Mouse (Mus musculus) embryonic facial prominence, embryonic 13.5 days (tissue): ENCODE measurements around the gene Ezh2. TPM values are rescaled to one million over a fixed set of nuclear protein-coding genes. Genes with fewer than 3 reads are reported as not detected.
"Not testable (repeated sequence)": the region's sequence is repeated elsewhere in the genome, so short reads cannot be mapped to it uniquely, and the experiment has no call there.

ENCODE experiments used
- ATAC-seq: fragments of 200-750 bp; cut with Nextera tagmentation; 2 replicates; pipeline ENCODE4 v1.8.0; 2017; ENCODE audit warnings: low read depth; ENCODE audit not compliant: insufficient number of reproducible peaks, insufficient read depth, low FRiP score, low TSS enrichment
- H3K27ac ChIP-seq: fragments of 300-500 bp; sonication (generic); 2 replicates; pipeline ENCODE4 v1.5.1; 2015; ENCODE audit warnings: moderate library complexity, mild to moderate bottlenecking, inconsistent platforms
- H3K27me3 ChIP-seq: fragments of 300-500 bp; sonication (generic); 2 replicates; pipeline ENCODE4 v1.6.1; 2015; ENCODE audit warnings: mild to moderate bottlenecking, inconsistent platforms
- H3K36me3 ChIP-seq: fragments of 300-500 bp; sonication (generic); 2 replicates; pipeline ENCODE4 v1.6.1; 2015; ENCODE audit warnings: mild to moderate bottlenecking, inconsistent platforms
- H3K4me1 ChIP-seq: fragments of 300-500 bp; sonication (generic); 2 replicates; pipeline ENCODE4 v1.6.1; 2015; ENCODE audit warnings: inconsistent platforms
- H3K4me2 ChIP-seq: fragments of 300-500 bp; sonication (generic); 2 replicates; pipeline ENCODE4 v1.6.1; 2015; ENCODE audit warnings: moderate library complexity, mild to moderate bottlenecking, inconsistent platforms
- H3K4me3 ChIP-seq: fragments of 300-500 bp; sonication (generic); 2 replicates; pipeline ENCODE4 v1.5.1; 2015; ENCODE audit warnings: mild to moderate bottlenecking, inconsistent platforms
- H3K9ac ChIP-seq: fragments of 300-500 bp; sonication (generic); 2 replicates; pipeline ENCODE4 v1.6.1; 2015; ENCODE audit warnings: mild to moderate bottlenecking, inconsistent platforms
- H3K9me3 ChIP-seq: fragments of 300-500 bp; sonication (generic); 2 replicates; pipeline ENCODE4 v1.6.1; 2016; ENCODE audit warnings: inconsistent platforms
- WGBS: fragments of 180-500 bp; shearing (Covaris S2); methylation state at CpG from one replicate; pipeline ENCODE4 v1.1.7; 2015; ENCODE audit warnings: mixed read lengths; 5-methylcytosine and 5-hydroxymethylcytosine counted together
- polyA plus RNA-seq: library from polyadenylated mRNA; unstranded; fragments of >200 nt; fragmentation: Nextera tagmentation; extraction: Ambion mirVana; gene quantifications from 2 replicates; pipeline ENCODE4 v1.2.1, GENCODE M21; 2015

The Ezh2 gene
- polyA plus RNA-seq, 1 experiment from 2014 or later, result 152 TPM

DNA sequence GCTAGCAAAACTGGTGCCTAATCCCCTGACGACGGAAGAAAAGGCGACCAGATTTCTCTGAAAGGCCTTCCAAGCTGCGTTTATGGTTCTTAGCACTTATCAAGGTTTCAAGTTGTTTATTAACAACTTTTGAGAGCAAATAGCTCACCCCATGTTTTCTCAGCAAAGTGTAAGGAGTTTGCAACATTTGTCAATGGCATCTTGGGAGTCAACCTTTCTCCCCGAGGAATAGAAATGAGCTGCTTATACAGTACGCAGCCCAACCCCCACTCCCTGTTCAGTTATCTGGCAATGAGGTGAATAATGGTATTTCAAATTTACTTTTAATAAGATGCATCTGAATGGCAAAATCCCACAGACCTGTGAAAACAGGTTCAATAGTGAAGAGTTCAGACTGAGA lies 555 bp upstream of the Ezh2 start:
- WGBS, result 2% methylated on average over 6 of the region's 6 CpGs
- Histone ChIP-seq H3K36me3 (no peaks in the 10 kb centered on the region), H3K9me3 (no peaks in the 10 kb centered on the region), H3K4me3 (peak overlapping the region; percentile 91), H3K4me2 (peak overlapping the region; percentile 76), H3K4me1 (0 out of 2 replicates have a peak, but pooled peaks cover 6% of the 10 kb centered on the region), H3K9ac (peak overlapping the region; percentile 100), H3K27me3 (no peaks in the 10 kb centered on the region), H3K27ac (peak overlapping the region; percentile 99)
- ATAC-seq, result no peak

DNA sequence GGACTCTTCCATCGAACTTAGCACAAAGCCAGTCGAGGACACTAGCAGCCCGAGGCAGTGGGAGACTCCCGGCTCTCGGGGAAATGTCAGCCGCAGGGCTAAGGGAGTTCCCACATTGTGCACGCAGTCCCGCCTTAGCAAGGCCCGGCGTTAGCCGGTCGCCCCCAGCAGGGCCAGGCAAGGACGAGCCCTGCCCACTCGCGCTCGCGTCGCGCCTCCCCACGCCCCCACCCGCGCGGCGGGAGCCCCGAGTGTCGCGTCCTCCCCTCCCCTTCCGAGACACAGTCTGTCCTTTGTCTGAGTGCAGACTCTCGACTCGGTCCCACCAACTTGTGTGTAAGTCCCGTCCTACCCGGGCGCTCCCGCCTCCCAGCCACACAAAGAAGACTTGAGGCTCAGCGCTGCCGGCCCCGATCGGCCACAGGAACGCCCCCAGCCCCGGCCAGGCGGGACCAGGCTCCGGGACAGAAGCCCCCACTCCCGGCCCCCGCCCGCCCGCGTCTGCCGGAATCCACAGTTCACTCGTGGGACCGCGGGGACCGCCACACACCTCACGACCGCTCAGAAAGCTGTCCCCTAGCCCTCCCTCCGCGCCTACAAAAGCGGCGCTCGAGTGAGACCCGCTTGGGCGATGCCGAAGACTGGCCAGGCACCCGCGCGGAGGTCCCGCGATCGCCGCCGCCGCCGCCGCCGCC lies 853 bp downstream of the Ezh2 start:
- peak; percentile 63 for ATAC-seq
- WGBS, result under 1% methylated on average over 71 of the region's 74 CpGs

DNA sequence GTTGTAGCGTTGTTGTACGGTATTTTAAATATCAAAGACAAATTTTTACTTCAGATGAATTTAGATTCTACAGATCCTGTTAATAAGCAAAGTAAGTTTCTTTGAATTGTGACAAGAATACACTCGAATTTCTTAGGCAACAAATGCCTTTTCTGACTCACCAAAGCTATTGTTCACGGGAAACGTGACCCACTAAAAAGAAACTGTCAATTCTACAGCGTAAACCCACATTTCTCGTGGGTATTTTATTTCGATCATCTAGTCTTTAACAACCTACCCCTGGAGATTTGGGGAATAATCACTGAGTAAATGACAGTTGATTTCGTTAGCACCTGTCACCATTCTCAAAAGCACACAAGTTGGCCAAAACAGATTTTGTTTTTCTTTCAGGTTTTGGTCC lies 1.6 kb downstream of the Ezh2 start:
- no peak for ATAC-seq
- no peaks in the 10 kb centered on the region for H3K27me3 ChIP-seq
- H3K9me3 ChIP-seq, result no peaks in the 10 kb centered on the region
- no peaks in the 10 kb centered on the region for H3K36me3 ChIP-seq
- H3K4me3 ChIP-seq, result peak overlapping the region; percentile 91
- peak overlapping the region; percentile 100 for H3K9ac ChIP-seq
- 11% methylated on average over 9 of the region's 9 CpGs for WGBS
- peak overlapping the region; percentile 76 for H3K4me2 ChIP-seq
- H3K27ac ChIP-seq, result peak overlapping the region; percentile 99; the same call in 1 of the 2 replicates
- H3K4me1 ChIP-seq, result peaks cover 13% of the 10 kb centered on the region

More for the DNA sequence above, 853 bp downstream of the Ezh2 start:
- H3K36me3 ChIP-seq, result no peaks in the 10 kb centered on the region
- peak overlapping the region; percentile 100 for H3K9ac ChIP-seq
- peak overlapping the region; percentile 99 for H3K27ac ChIP-seq
- 0 out of 2 replicates have a peak, but pooled peaks cover 8% of the 10 kb centered on the region for H3K4me1 ChIP-seq
- H3K4me3 ChIP-seq, result peak overlapping the region; percentile 91
- H3K4me2 ChIP-seq, result peak overlapping the region; percentile 76
- H3K27me3 ChIP-seq, result no peaks in the 10 kb centered on the region
- no peaks in the 10 kb centered on the region for H3K9me3 ChIP-seq

DNA sequence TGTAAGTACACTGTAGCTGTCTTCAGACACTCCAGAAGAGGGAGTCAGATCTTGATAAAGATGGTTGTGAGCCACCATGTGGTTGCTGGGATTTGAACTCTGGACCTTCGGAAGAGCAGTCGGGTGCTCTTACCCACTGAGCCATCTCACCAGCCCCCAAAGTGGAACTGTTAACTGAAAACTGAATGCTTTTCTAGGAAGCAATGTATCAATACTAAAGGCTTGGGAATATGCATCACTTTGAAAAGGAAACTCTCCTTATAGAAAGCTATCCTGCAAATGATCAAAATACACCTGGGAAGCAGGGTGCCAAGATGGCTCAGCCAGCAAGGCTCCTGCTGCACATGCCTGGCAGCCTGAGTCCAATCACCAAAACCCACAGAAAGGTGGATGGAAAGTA lies 7.8 kb downstream of the Ezh2 start:
- WGBS, result 96% methylated on average over 2 of the region's 2 CpGs
- H3K4me3 ChIP-seq, ATAC-seq: not testable (repeated sequence)

DNA sequence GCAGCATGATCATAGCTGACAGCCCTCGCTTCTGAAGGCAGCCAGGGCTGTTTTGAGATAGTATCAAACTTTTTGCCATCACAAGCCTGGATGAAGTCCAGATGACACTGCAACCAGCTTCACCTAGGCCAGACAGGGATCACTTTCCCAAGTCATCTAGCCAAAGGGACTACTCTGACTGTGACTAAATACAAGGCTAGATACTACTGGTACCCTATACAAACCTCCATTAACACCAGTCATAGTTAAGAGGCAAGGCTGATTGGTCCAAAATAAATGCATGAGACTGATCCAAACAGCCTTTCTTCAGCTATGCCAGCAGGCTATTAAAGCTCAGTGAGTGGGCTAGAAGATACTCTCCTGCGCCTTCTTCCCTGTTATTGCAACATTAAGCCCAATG lies 22.3 kb downstream of the Ezh2 start:
- H3K9ac ChIP-seq, result no peak overlapping the region
- no peaks in the 10 kb centered on the region for H3K4me1 ChIP-seq
- no peaks in the 10 kb centered on the region for H3K9me3 ChIP-seq
- no peak overlapping the region for H3K27ac ChIP-seq
- WGBS, result 88% methylated on average over 2 of the region's 2 CpGs
- no peaks in the 10 kb centered on the region for H3K27me3 ChIP-seq
- no peak for ATAC-seq
- peaks cover 48% of the 10 kb centered on the region for H3K36me3 ChIP-seq
- no peak overlapping the region for H3K4me2 ChIP-seq
- no peak overlapping the region for H3K4me3 ChIP-seq

More for the DNA sequence above, 7.8 kb downstream of the Ezh2 start:
- not testable (repeated sequence) for H3K4me2 ChIP-seq, H3K27me3 ChIP-seq, H3K27ac ChIP-seq, H3K4me1 ChIP-seq, H3K36me3 ChIP-seq, H3K9me3 ChIP-seq, H3K9ac ChIP-seq

DNA sequence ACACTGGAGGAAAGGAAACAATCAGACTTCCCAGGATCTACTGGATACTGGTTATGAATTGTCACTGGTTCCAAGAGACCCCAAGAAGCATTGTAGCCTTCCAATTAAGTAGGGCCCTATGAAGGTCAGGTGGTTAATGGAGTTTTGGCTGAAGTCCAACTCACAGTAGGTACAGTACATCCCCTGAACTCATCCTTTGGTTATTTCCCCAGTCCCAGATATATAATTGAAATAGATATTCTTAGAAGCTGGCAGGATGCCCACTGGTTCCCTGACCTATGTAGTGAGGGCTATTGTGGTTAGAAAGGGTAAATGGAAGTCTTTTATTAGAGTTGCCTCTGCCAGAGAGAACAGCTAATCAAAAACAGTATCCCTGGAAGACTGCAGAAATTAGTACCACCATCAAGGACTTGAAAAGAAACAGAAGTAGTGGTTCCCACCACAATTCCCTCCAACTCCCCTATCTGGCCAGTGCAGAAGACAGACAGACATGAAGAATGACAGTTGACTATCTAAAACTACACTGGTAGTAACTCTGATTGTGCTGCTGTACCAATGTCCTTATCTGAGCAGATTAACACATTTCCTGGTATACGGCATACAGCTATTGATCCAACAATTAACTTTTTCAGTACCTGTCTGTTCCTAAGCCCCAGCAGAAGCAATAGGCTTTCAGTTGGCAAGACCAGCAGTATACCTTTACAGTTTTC lies 29.7 kb downstream of the Ezh2 start:
- ATAC-seq, result no peak
- no peak overlapping the region for H3K9ac ChIP-seq
- H3K9me3 ChIP-seq, result no peaks in the 10 kb centered on the region
- H3K36me3 ChIP-seq, result peaks cover 74% of the 10 kb centered on the region
- H3K4me1 ChIP-seq, result no peaks in the 10 kb centered on the region
- no peak overlapping the region for H3K4me3 ChIP-seq
- H3K4me2 ChIP-seq, result no peak overlapping the region
- WGBS, result 87% methylated on average over 1 of the region's 1 CpGs
- H3K27ac ChIP-seq, result no peak overlapping the region
- H3K27me3 ChIP-seq, result no peaks in the 10 kb centered on the region

DNA sequence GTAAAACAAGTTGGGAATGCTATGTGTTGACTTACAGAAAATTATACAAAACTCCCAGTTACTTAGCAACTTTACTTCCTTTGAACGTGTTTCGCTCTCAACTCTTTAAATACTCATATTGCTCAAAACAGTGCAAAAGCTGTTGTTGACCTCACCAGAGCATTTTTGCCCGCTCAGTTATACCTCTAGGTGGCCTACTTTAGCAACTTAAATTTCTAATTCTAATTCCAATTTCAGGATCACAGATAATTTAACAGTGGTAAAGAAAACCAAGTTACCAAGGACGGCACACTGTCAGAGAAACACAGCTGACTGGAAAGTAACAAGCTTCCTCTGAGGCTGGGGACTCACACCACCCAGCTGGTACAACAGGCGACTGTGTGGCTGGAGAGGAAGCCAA lies 33.7 kb downstream of the Ezh2 start:
- Histone ChIP-seq H3K9me3 (no peaks in the 10 kb centered on the region), H3K4me1 (no peaks in the 10 kb centered on the region), H3K27ac (no peak overlapping the region), H3K27me3 (no peaks in the 10 kb centered on the region), H3K36me3 (peaks cover 63% of the 10 kb centered on the region), H3K9ac (no peak overlapping the region), H3K4me2 (no peak overlapping the region), H3K4me3 (no peak overlapping the region)
- ATAC-seq, result no peak
- WGBS, result 86% methylated on average over 5 of the region's 5 CpGs

DNA sequence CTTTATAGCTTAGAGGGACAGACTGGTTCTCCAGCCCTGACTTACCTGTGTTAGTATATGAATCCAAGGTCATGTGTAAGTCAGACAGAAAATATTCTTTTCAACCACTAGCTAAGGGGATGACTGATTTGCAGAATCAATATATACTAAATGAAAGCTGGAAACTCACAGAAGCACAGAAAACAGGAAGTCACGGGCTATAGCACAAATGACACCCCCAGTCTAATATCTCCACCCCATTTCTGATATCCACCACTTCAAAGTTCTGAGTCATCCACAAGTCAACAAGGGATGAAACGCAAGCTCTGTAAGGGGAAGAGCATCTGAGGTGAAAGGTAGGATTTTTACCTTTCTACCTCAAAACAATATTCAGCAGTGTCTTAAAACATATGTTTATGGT lies 34.3 kb downstream of the Ezh2 start:
- Histone ChIP-seq H3K4me1 (no peaks in the 10 kb centered on the region), H3K9me3 (no peaks in the 10 kb centered on the region), H3K4me3 (no peak overlapping the region), H3K9ac (no peak overlapping the region), H3K36me3 (peaks cover 65% of the 10 kb centered on the region), H3K27me3 (no peaks in the 10 kb centered on the region), H3K4me2 (no peak overlapping the region), H3K27ac (no peak overlapping the region)
- WGBS, result 95% methylated on average over 2 of the region's 2 CpGs
- no peak for ATAC-seq

DNA sequence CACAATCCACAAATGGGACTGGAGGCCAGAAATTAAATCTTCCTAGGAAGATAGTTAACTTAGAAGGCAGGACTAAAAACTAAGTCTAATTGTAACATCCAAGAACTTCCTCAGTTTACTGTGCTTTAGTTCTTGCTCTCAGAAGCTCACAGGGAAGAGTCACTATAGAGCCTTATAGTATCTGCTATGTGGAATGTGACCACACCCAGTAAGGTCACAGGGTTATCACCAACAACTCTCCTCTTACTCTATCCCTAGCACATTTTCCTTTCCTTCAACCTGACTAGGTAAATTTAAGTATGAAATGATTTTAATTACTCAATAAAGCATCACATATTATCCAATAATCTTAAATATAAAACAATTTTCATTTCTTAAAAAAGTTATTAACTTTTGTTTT lies 34.7 kb downstream of the Ezh2 start:
- no peaks in the 10 kb centered on the region for H3K27me3 ChIP-seq
- ATAC-seq, result no peak
- H3K4me1 ChIP-seq, result no peaks in the 10 kb centered on the region
- no peak overlapping the region for H3K9ac ChIP-seq
- H3K9me3 ChIP-seq, result no peaks in the 10 kb centered on the region
- no peak overlapping the region for H3K27ac ChIP-seq
- peaks cover 65% of the 10 kb centered on the region for H3K36me3 ChIP-seq
- no peak overlapping the region for H3K4me2 ChIP-seq
- H3K4me3 ChIP-seq, result no peak overlapping the region

DNA sequence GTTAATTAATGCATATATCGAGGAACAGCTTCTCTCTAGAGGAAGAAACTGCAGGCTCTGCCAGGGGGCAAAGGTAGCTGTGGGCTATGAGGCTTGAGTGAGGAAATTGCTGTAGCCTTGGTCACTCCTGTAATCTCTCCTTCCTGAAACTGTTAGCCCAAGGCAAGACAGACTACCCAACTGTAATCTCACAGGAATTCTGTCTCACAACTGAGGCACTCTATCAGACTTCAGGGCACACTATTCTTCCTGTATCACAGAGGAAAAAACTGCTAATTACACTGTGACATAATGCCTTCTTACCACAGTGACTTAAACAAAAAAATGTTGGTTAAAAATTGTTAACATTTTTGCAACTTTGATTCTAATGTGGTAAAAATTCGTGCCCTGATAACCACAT lies 35.9 kb downstream of the Ezh2 start:
- H3K4me1 ChIP-seq, result no peaks in the 10 kb centered on the region
- no peaks in the 10 kb centered on the region for H3K27me3 ChIP-seq
- peaks cover 69% of the 10 kb centered on the region for H3K36me3 ChIP-seq
- H3K4me2 ChIP-seq, result no peak overlapping the region
- H3K27ac ChIP-seq, result no peak overlapping the region
- no peaks in the 10 kb centered on the region for H3K9me3 ChIP-seq
- H3K9ac ChIP-seq, result no peak overlapping the region
- WGBS, result 83% methylated on average over 2 of the region's 2 CpGs
- no peak overlapping the region for H3K4me3 ChIP-seq
- no peak for ATAC-seq

DNA sequence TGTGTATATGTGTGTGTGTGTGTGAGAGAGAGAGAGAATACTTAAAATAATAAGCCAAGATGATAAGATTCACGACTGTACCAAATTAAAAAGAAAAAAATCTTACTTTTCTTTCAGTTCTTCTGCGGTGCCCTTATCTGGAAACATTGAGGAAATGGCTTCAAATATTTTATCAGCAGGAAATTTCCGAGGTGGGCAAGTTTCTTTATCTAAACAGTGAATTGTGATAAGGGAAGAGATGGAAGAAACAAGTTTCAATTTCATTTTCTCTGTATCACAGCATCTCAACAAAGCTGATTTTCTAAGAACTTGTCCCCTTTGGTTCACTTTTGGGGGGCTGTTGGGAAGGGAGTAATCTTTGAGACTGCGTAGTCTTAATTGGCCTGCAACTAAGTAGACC lies 42.9 kb downstream of the Ezh2 start:
- Histone ChIP-seq H3K4me3 (no peak overlapping the region), H3K27me3 (no peaks in the 10 kb centered on the region), H3K4me2 (no peak overlapping the region), H3K27ac (no peak overlapping the region), H3K9me3 (no peaks in the 10 kb centered on the region), H3K9ac (no peak overlapping the region), H3K4me1 (no peaks in the 10 kb centered on the region), H3K36me3 (peaks cover 69% of the 10 kb centered on the region)
- WGBS, result 90% methylated on average over 4 of the region's 4 CpGs
- ATAC-seq, result no peak

DNA sequence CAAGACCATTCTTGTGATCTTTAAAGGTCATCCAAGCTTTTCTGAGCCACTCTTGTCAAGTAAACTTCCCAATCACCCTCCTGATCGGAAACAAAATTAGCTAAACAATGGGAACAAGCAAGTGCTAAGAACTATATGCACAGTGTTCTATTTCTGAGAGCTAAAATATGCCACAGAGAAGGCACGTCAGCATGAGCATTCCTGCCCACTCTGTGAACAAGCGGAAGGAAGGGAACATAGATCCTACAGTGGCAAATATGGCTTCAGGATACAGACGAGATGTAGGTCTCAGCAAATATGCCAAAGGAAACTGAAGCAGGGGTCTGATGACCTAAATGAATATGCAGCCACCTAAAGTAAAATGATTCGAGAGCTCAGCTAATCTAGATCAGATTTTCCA lies 59.8 kb downstream of the Ezh2 start:
- H3K4me1 ChIP-seq, result no peaks in the 10 kb centered on the region
- no peak for ATAC-seq
- H3K4me3 ChIP-seq, result no peak overlapping the region
- H3K27me3 ChIP-seq, result no peaks in the 10 kb centered on the region
- no peak overlapping the region for H3K27ac ChIP-seq
- H3K9me3 ChIP-seq, result no peaks in the 10 kb centered on the region
- H3K9ac ChIP-seq, result no peak overlapping the region
- peaks cover 69% of the 10 kb centered on the region for H3K36me3 ChIP-seq
- WGBS, result 83% methylated on average over 5 of the region's 5 CpGs
- H3K4me2 ChIP-seq, result no peak overlapping the region
